Comparison of ENCODE assay signal across 21 mouse cellular contexts in the genomic region with DNA sequence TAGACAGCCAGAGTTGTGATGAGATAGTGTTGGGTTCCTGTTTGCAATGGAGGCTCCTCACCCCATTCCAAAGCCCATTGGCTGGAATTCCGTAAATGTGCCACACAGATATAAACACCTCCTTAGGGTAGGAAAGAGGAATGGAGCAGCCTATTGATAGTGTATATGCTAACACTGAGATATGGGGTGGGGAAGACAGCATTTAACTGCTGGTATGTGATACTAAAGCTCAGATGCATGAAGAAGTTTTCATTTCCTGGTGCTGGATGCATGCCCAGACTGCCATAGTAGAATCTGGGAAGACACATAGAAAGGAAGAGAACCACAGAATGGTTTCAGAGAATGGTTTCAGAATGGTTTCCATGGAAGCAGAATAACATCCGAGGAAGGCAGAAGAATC.
DNase-seq lines count a peak whose midpoint lies in the region; ATAC-seq lines count a peak whose summit lies in the region.
"Had no signal": no experiment of that assay in that cellular context is flagged by ENCODE, and none has a peak within 500 bp of the region (broad histone marks: within the 10 kb centered on the region; RNA-seq: fewer than 3 reads in every experiment).

No protein-coding gene starts in this region.

- H3K36me3 ChIP-seq in embryonic facial prominence, embryonic 15.5 days = no peaks in the 10 kb centered on the region
- H3K36me3 ChIP-seq: forebrain, embryonic 10.5 days; G1E; heart, embryonic 15.5 days; liver, embryonic 12.5 days had no signal

- no peak overlapping the region for H3K4me3 ChIP-seq in embryonic facial prominence, embryonic 15.5 days (replicated peaks)
- H3K4me3 ChIP-seq: forebrain, embryonic 10.5 days; gastrocnemius, adult 2 months; heart, embryonic 15.5 days; liver, embryonic 12.5 days had no signal

- H3K9ac ChIP-seq in embryonic facial prominence, embryonic 15.5 days = no peak overlapping the region
- H3K9ac ChIP-seq: heart, embryonic 15.5 days; liver, embryonic 12.5 days had no signal

- peak; percentile 22 for DNase-seq in layer of hippocampus, adult 9-11 months
- DNase-seq in layer of hippocampus, adult 11-12 months (ENCODE audit: low spot score) = no peak
- DNase-seq in right cerebral cortex, adult 18-20 months = peak; percentile 62
- DNase-seq in right cerebral cortex, postnatal 25 days = no peak
- no peak for DNase-seq in cerebellum, postnatal 14 days
- DNase-seq: adrenal gland, adult 2 months; cerebellum, adult 11 months; cerebellum, postnatal 25 days; gastrocnemius, adult 2 months; heart, adult 18-20 months; kidney, adult 18-20 months; layer of hippocampus, postnatal 36 days; thymus, postnatal 4 days had no signal

- 57% methylated on average over 2 of the region's 2 CpGs for WGBS in embryonic facial prominence, embryonic 15.5 days

- H3K27ac ChIP-seq in embryonic facial prominence, embryonic 15.5 days (replicated peaks) = peak overlapping the region; percentile 30; the same call in 1 of the 2 replicates
- H3K27ac ChIP-seq: forebrain, embryonic 10.5 days; gastrocnemius, adult 2 months; heart, embryonic 15.5 days; liver, embryonic 12.5 days had no signal

- no peaks in the 10 kb centered on the region for H3K27me3 ChIP-seq in embryonic facial prominence, embryonic 15.5 days
- H3K27me3 ChIP-seq: heart, embryonic 15.5 days; liver, embryonic 12.5 days had no signal

- H3K4me1 ChIP-seq in embryonic facial prominence, embryonic 15.5 days = no peaks in the 10 kb centered on the region
- H3K4me1 ChIP-seq: forebrain, embryonic 10.5 days; liver, embryonic 12.5 days had no signal

- ATAC-seq in embryonic facial prominence, embryonic 15.5 days (ENCODE audit: insufficient number of reproducible peaks, low FRiP score, low TSS enrichment, low read depth) = no peak
- ATAC-seq in granulocyte monocyte progenitor cell, adult 5-6 weeks (replicated peaks; ENCODE audit: poor library complexity, severe bottlenecking) = no peak
- ATAC-seq: CD4-positive, CD25-positive, alpha-beta regulatory T cell, adult 4 months; liver, embryonic 12.5 days; lung, postnatal 0 days had no signal

- no peaks in the 10 kb centered on the region for H3K9me3 ChIP-seq in embryonic facial prominence, embryonic 15.5 days (replicated peaks)
- H3K9me3 ChIP-seq: forebrain, embryonic 10.5 days; heart, embryonic 15.5 days; liver, embryonic 12.5 days had no signal

- H3K4me2 ChIP-seq in embryonic facial prominence, embryonic 15.5 days (replicated peaks) = no peak overlapping the region
- H3K4me2 ChIP-seq: heart, embryonic 15.5 days; liver, embryonic 12.5 days had no signal

Comparison
In these comparisons a context has a peak if more than half of its experiments do, and no peak if none do; other contexts are left out.
1. DNase-seq: peak in layer of hippocampus, adult 9-11 months (single experiment) and right cerebral cortex, adult 18-20 months (single experiment); none in layer of hippocampus, adult 11-12 months (single experiment), right cerebral cortex, postnatal 25 days (single experiment) and cerebellum, postnatal 14 days (0 of 2).